Mouse (Mus musculus) kidney, embryonic 15.5 days (tissue): Measurements from ENCODE around the gene Ptpro. TPM values are rescaled to one million over a fixed set of nuclear protein-coding genes. Genes with fewer than 3 reads are reported as not detected.

Experiments
- ATAC-seq: fragments of 200-750 bp; cut with Nextera tagmentation; replicated peaks from 2 replicates; pipeline ENCODE4 v1.8.0; 2017; ENCODE audit warnings: moderate TSS enrichment; ENCODE audit not compliant: low FRiP score
- H3K27ac ChIP-seq: fragments of 300-500 bp; sonication (generic); 2 replicates; pipeline ENCODE4 v1.5.1; 2015; ENCODE audit warnings: mild to moderate bottlenecking, inconsistent platforms
- H3K27me3 ChIP-seq: fragments of 300-500 bp; sonication (generic); 2 replicates; pipeline ENCODE4 v1.6.1; 2015; ENCODE audit warnings: inconsistent platforms
- H3K36me3 ChIP-seq: fragments of 300-500 bp; sonication (generic); 2 replicates; pipeline ENCODE4 v1.6.1; 2015; ENCODE audit warnings: inconsistent platforms
- H3K4me1 ChIP-seq: fragments of 300-500 bp; sonication (generic); 2 replicates; pipeline ENCODE4 v1.6.1; 2015; ENCODE audit warnings: inconsistent platforms
- H3K4me2 ChIP-seq: fragments of 300-500 bp; sonication (generic); 2 replicates; pipeline ENCODE4 v1.6.1; 2015; ENCODE audit warnings: moderate library complexity, mild to moderate bottlenecking, inconsistent platforms
- H3K4me3 ChIP-seq: fragments of 300-500 bp; sonication (generic); replicated peaks from 2 replicates; pipeline ENCODE4 v1.5.1; 2015; ENCODE audit warnings: mild to moderate bottlenecking, inconsistent platforms
- H3K9ac ChIP-seq: fragments of 300-500 bp; sonication (generic); 2 replicates; pipeline ENCODE4 v1.6.1; 2015; ENCODE audit warnings: mild to moderate bottlenecking, inconsistent platforms
- H3K9me3 ChIP-seq: fragments of 300-500 bp; sonication (generic); replicated peaks from 2 replicates; pipeline ENCODE4 v1.6.1; 2016; ENCODE audit warnings: inconsistent platforms
- WGBS: fragments of 180-500 bp; shearing (Covaris S2); methylation state at CpG from one replicate; pipeline ENCODE4 v1.1.7; 2015; ENCODE audit warnings: mixed read lengths; 5-methylcytosine and 5-hydroxymethylcytosine counted together
- polyA plus RNA-seq: library from polyadenylated mRNA; unstranded; fragments of >200 nt; fragmentation: Nextera tagmentation; extraction: Ambion mirVana; gene quantifications from 2 replicates; pipeline ENCODE4 v1.2.1, GENCODE M21; 2015

Gene Ptpro
- polyA plus RNA-seq, 1 experiment from 2014 or later = 15.9 TPM

DNA sequence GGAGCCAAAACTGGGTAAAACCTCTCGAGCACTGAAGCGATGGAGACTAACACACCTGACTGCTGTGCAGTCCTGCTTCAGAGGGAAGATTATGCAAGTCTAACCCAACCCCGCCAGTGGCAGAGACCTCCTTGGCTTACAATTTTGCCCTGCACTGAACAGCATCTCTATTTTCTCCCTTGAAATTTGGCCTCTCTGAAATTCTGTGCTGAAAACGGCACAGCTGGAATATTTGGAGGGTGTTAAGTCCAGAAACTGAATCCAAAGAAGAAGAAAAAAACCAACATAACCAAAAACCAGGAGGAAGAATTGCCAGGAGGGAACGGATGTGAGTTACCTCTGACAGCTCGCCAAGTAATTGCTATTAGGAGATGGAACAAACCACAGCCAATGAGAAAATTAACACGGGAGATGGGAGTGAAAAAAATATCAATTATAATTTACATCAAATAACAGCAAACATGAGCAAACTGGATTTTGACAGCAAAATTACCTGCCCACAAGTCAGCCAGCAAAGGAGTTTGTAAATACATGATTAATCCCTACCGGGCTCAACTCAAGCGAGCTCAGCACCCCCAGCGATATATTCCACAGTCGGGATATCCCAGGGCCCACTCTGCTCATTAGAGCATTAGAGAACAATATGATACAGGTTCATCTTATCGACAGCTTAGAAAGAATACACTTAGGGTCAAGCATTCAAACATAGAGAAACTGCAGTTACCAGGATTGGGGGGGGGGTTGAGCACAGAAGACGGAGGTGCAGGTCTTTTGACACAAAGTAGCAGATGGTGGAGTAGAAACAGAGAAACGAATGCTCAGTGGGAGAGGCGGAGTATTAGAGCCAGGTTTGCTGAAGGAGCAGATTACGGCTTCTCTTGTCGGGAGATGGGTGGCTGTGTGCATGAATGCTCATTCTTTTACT is 241.4 kb downstream of the Ptpro start:
- H3K4me2 ChIP-seq = no peak overlapping the region
- no peaks in the 10 kb centered on the region for H3K27me3 ChIP-seq
- H3K4me1 ChIP-seq = no peaks in the 10 kb centered on the region
- no peak overlapping the region for H3K27ac ChIP-seq
- H3K9me3 ChIP-seq = no peaks in the 10 kb centered on the region
- ATAC-seq = no peak
- no peaks in the 10 kb centered on the region for H3K36me3 ChIP-seq
- H3K9ac ChIP-seq = no peak overlapping the region
- WGBS = 87% methylated on average over 17 of the region's 17 CpGs
- H3K4me3 ChIP-seq = no peak overlapping the region

GRCm38 (mm10) chr6:137494136-137494475 is 242.0 kb downstream of the Ptpro start:
- H3K4me3 ChIP-seq = no peak overlapping the region
- H3K27me3 ChIP-seq = no peaks in the 10 kb centered on the region
- H3K9ac ChIP-seq = no peak overlapping the region
- no peak overlapping the region for H3K4me2 ChIP-seq
- H3K27ac ChIP-seq = no peak overlapping the region
- no peaks in the 10 kb centered on the region for H3K9me3 ChIP-seq
- H3K36me3 ChIP-seq = no peaks in the 10 kb centered on the region
- no peaks in the 10 kb centered on the region for H3K4me1 ChIP-seq
- ATAC-seq = no peak

DNA sequence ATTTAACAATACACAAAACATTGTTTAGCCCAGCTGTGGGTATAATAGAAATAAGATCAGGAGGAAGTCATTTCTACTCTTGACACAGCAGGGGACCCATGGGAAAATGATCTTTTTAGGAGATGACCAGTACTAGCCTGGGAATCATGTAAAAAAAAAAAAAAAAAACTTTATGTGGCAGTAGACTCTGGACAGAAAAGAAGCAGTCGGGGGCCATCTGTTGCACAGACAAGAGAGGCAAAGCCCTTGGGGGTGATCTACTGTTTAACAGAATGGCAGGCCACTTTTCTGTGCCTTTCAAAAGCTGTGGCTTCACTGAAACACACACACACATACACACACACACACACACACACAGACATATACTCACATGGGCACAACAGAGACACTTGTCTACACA is 242.7 kb downstream of the Ptpro start:
- Histone ChIP-seq H3K4me2 (no peak overlapping the region), H3K4me1 (no peaks in the 10 kb centered on the region), H3K4me3 (no peak overlapping the region), H3K9me3 (no peaks in the 10 kb centered on the region), H3K36me3 (0 out of 2 replicates have a peak, but pooled peaks cover 3% of the 10 kb centered on the region), H3K27ac (no peak overlapping the region), H3K27me3 (no peaks in the 10 kb centered on the region), H3K9ac (no peak overlapping the region)
- ATAC-seq = no peak
- WGBS = 64% methylated on average over 1 of the region's 1 CpGs

GRCm38 (mm10) chr6:137495233-137495632 is 243.1 kb downstream of the Ptpro start:
- Histone ChIP-seq H3K36me3 (0 out of 2 replicates have a peak, but pooled peaks cover 3% of the 10 kb centered on the region), H3K27me3 (no peaks in the 10 kb centered on the region), H3K4me1 (no peaks in the 10 kb centered on the region), H3K9me3 (no peaks in the 10 kb centered on the region), H3K9ac (no peak overlapping the region), H3K27ac (no peak overlapping the region), H3K4me2 (no peak overlapping the region), H3K4me3 (no peak overlapping the region)
- no peak for ATAC-seq
- 82% methylated on average over 6 of the region's 6 CpGs for WGBS

DNA sequence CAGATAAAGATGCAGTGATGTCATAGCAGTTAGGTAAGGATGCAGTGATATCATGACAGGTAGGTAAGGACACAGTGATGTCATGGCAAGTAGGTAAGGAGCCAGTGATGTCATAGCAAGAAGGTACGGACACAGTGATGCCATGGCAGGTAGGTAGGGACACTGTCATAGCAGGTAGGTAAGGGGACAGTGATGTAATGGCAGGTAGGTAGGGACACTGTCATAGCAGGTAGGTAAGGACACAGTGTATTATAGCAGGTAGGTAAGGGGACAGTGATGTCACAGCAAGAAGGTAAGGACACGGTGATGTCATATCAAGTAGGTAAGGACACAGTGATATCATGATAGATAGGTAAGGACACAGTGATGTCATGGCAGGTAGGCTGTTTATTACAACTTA is 244.4 kb downstream of the Ptpro start:
- no peak overlapping the region for H3K27ac ChIP-seq
- WGBS = 93% methylated on average over 2 of the region's 2 CpGs
- H3K4me1 ChIP-seq = no peaks in the 10 kb centered on the region
- 0 out of 2 replicates have a peak, but pooled peaks cover 3% of the 10 kb centered on the region for H3K36me3 ChIP-seq
- no peak overlapping the region for H3K4me2 ChIP-seq
- 0 out of 2 replicates have a peak, but pooled peaks have one; percentile 18 for ATAC-seq
- H3K27me3 ChIP-seq = no peaks in the 10 kb centered on the region
- H3K9ac ChIP-seq = no peak overlapping the region
- no peak overlapping the region for H3K4me3 ChIP-seq
- H3K9me3 ChIP-seq = no peaks in the 10 kb centered on the region

DNA sequence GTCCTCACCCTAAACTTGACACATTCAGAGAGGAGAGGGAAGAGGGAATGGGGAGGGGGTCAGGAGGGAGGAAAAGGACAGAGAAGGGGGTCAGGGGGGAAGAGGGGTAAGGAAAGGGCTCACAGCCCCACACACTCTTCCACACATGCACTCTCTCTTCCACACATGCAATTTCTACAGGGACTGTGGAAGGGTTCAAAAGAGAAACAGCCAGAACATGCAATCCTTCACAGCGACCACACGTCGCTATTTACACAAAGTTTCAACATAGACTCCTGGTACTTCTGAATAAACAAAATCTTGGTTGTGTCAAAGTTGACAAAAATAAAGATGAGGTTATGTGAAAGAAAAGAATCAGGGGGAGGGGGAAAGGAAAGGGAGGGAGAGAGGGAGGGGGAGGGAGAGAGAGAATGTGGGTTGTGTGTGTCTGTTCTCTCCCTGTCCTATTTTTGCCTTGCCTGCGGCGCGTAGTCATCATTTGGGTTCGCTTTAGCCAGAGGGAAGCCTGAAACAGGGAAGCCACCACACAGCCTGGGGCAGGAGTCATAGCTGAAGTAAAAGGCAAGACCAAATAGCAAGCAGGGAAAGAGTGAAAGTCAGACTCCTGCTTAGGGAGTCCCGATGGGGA is 245.2 kb downstream of the Ptpro start:
- 0 out of 2 replicates have a peak, but pooled peaks cover 3% of the 10 kb centered on the region for H3K36me3 ChIP-seq
- no peaks in the 10 kb centered on the region for H3K9me3 ChIP-seq
- no peak overlapping the region for H3K4me3 ChIP-seq
- H3K4me2 ChIP-seq = no peak overlapping the region
- H3K4me1 ChIP-seq = no peaks in the 10 kb centered on the region
- H3K27me3 ChIP-seq = no peaks in the 10 kb centered on the region
- 91% methylated on average over 8 of the region's 8 CpGs for WGBS
- ATAC-seq = no peak
- no peak overlapping the region for H3K9ac ChIP-seq
- H3K27ac ChIP-seq = no peak overlapping the region

DNA sequence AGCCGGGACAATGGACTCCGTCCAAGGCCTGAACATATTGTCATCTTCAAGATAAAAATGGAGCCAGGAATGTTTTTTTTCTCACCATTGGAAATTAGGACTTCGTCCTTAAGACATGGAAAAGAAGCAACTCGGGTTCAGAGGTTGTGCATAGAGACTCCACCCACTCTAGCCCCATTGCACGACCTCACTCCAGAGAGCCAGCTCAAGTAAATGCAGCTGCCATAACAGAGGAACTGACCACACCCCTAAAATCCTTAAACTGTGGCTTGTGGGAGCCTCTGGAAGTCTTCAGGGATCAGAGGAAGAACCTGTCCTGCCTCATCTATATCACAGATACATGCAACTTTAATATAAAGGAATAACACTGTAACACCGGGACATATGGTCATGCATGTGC is 246.7 kb downstream of the Ptpro start:
- Histone ChIP-seq H3K36me3 (0 out of 2 replicates have a peak, but pooled peaks cover 3% of the 10 kb centered on the region), H3K4me1 (no peaks in the 10 kb centered on the region), H3K9ac (no peak overlapping the region), H3K9me3 (no peaks in the 10 kb centered on the region), H3K27me3 (no peaks in the 10 kb centered on the region), H3K4me2 (no peak overlapping the region), H3K27ac (no peak overlapping the region), H3K4me3 (no peak overlapping the region)
- ATAC-seq = no peak
- 70% methylated on average over 6 of the region's 6 CpGs for WGBS

- H3K9ac ChIP-seq = no peak overlapping the region
- no peaks in the 10 kb centered on the region for H3K9me3 ChIP-seq
- WGBS = 89% methylated on average over 7 of the region's 7 CpGs
These were observed 250.9 kb downstream of the Ptpro start for GRCm38 (mm10) chr6:137503009-137503408.

DNA sequence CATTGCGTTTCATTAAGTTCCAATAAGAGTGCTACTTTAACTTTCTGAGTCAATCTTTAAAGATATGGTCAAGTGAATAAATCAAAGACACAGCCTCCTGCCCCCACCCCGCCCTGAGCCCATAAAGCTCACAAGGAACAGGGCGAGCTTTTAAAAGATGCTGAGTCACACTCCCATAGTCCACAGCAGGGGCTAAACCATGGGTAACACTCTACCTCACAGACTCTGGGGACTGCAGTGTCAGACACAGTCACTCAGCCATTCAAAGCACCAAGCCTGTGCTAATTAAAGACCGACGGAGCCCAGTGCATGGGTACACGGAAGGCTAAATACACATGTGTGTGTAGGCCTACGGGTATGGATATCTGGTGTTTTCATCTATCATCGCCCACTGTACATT is 251.3 kb downstream of the Ptpro start:
- Histone ChIP-seq H3K9ac (no peak overlapping the region), H3K4me2 (no peak overlapping the region), H3K27me3 (no peaks in the 10 kb centered on the region), H3K27ac (no peak overlapping the region), H3K4me3 (no peak overlapping the region), H3K9me3 (no peaks in the 10 kb centered on the region), H3K4me1 (no peaks in the 10 kb centered on the region), H3K36me3 (0 out of 2 replicates have a peak, but pooled peaks cover 6% of the 10 kb centered on the region)
- no peak; the same call in 1 of the 2 replicates for ATAC-seq
- WGBS = 75% methylated on average over 8 of the region's 8 CpGs

More at GRCm38 (mm10) chr6:137503009-137503408, 250.9 kb downstream of the Ptpro start:
- H3K4me2 ChIP-seq = no peak overlapping the region
- H3K27me3 ChIP-seq = no peaks in the 10 kb centered on the region
- 0 out of 2 replicates have a peak, but pooled peaks cover 3% of the 10 kb centered on the region for H3K36me3 ChIP-seq
- H3K4me1 ChIP-seq = no peaks in the 10 kb centered on the region
- H3K4me3 ChIP-seq = no peak overlapping the region
- ATAC-seq = no peak
- no peak overlapping the region for H3K27ac ChIP-seq

DNA sequence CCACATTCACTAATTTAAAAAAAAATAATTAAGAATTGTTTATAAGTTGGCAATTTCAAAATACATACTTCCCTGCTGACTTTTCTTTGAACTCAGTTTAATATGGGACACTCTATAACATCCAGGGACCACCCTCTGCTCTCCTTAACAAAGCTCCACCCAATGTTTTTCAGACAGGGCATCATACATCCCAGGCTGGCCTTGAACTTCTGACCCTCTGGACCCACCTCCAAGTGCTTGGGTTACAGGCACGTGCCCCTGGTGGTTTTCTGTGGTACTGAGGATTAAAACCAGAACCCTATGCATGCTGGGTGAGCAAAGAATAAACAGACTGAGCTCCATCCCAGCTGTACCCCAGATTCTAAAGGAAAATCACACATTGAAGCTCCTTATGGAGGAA is 251.9 kb downstream of the Ptpro start:
- Histone ChIP-seq H3K36me3 (peaks cover 12% of the 10 kb centered on the region; the same call in 1 of the 2 replicates), H3K9me3 (no peaks in the 10 kb centered on the region), H3K4me3 (no peak overlapping the region), H3K27ac (no peak overlapping the region), H3K4me2 (no peak overlapping the region), H3K4me1 (no peaks in the 10 kb centered on the region), H3K9ac (no peak overlapping the region), H3K27me3 (no peaks in the 10 kb centered on the region)
- no peak for ATAC-seq
- 61% methylated on average over 1 of the region's 1 CpGs for WGBS

DNA sequence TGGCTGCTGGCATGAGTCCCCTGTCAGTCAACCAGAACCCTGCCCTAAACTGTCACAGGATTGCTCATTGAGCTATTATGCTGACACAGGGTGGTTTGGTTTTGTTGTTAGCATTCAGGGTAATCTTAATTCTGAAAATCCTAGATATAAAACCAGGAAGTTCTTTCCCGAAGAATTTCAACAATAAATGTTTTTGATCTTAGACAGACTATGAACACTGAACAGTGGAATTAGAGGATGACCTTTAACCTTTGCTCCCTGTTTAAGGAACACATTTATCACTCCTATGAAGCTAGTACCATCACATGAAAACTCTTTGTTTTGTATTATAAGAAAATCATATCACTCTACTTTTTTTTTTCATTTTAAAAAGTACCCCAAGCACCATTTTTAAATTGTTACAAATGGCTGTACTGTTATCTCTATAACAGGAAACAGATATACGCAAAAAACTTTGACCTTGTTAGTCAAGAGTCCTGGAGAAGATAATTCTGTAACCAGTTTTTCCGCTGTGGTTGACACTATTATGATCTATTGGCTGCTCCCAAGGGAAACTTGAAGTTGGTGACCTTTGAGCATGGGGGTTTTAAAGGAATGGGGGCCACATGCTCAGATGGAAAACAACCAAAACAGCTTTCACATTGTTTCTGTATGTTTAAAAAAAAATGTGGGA is 253.6 kb downstream of the Ptpro start:
- no peak overlapping the region for H3K4me3 ChIP-seq
- no peaks in the 10 kb centered on the region for H3K4me1 ChIP-seq
- no peaks in the 10 kb centered on the region for H3K27me3 ChIP-seq
- no peak for ATAC-seq
- H3K9me3 ChIP-seq = no peaks in the 10 kb centered on the region
- WGBS = 64% methylated on average over 3 of the region's 3 CpGs
- H3K27ac ChIP-seq = no peak overlapping the region
- no peak overlapping the region for H3K4me2 ChIP-seq
- H3K36me3 ChIP-seq = peaks cover 9% of the 10 kb centered on the region; the same call in 1 of the 2 replicates
- no peak overlapping the region for H3K9ac ChIP-seq

GRCm38 (mm10) chr6:137506563-137506962 is 254.4 kb downstream of the Ptpro start:
- H3K4me2 ChIP-seq = no peak overlapping the region
- WGBS = 84% methylated on average over 7 of the region's 7 CpGs

More at GRCm38 (mm10) chr6:137506563-137506962, 254.4 kb downstream of the Ptpro start:
- H3K4me1 ChIP-seq = no peaks in the 10 kb centered on the region
- no peak overlapping the region for H3K9ac ChIP-seq
- H3K27ac ChIP-seq = no peak overlapping the region
- H3K4me3 ChIP-seq = no peak overlapping the region
- H3K36me3 ChIP-seq = peaks cover 9% of the 10 kb centered on the region; the same call in 1 of the 2 replicates
- no peaks in the 10 kb centered on the region for H3K27me3 ChIP-seq
- H3K9me3 ChIP-seq = no peaks in the 10 kb centered on the region
- ATAC-seq = no peak
